Mouse (Mus musculus): ENCODE results near the gene Ric3. TPM values are rescaled to one million over a fixed set of nuclear protein-coding genes. Genes with fewer than 3 reads are reported as not detected.
A peak's percentile ranks its signal among the peaks of the same experiment; 100 is the strongest.
"Not testable (repeated sequence)": the region's sequence is repeated elsewhere in the genome, so short reads cannot be mapped to it uniquely, and the experiment has no call there.

Ric3 gene
- polyA plus RNA-seq (2015; fragmentation: Nextera tagmentation; extraction: Ambion mirVana) = 36.1 and 38.0 TPM in 2 replicates

DNA sequence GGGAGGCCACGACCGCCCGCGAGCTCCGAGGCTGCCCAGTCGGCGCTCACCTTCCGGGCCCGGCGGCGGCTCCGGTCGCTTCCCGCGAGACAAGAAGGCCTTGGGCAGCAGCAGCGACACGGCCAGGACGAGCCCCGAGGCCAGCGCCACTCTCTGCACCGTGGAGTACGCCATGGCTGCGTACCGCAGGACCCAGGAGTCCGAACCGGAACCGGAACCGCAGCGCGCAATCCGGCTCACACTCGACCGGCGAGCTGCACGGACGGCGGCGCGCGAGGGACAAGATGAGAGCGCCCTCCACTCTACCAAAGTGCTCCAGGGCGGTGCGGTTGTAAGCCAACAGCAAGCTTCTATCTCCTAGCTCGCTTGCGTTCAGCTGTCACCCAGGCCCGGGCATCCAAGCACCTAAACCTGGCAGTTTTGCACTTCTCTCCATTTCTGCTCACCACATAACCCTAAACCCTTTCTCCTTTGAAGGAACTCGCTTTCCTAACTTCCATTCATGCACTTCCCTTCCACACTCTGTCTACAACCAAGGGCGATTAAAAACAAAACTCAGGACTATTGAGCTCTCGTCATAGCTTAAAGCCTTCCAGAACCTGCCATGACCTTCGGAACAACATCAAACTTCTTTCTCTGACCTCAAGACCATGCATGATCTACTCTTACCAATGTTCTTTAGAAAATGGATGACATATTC is at the start of gene Ric3:
Gene Ric3 (minus strand): TSS at position 219 of the 700 bp plus-strand sequence.
- Histone ChIP-seq H3K27ac (ENCODE audit: low read length) (peak within 1 kb of the TSS; percentile 33), H3K4me3 (ENCODE audit: low read depth, low read length) (peak within 1 kb of the TSS; percentile 64), H3K4me2 (ENCODE audit: low read length) (peak within 1 kb of the TSS; percentile 80), H3K9ac (ENCODE audit: low read depth, low read length) (peak within 1 kb of the TSS; percentile 77), H3K27me3 (ENCODE audit: control insufficient read depth, insufficient read depth, low read depth, low read length) (no peaks in the 10 kb centered on the region; the same call in 1 of the 2 replicates), H3K36me3 (ENCODE audit: control insufficient read depth, insufficient read depth, low read length) (no peaks in the 10 kb centered on the region), H3K9me3 (replicated peaks; ENCODE audit: control insufficient read depth, low read length, poor library complexity, severe bottlenecking) (no peaks in the 10 kb centered on the region), H3K4me1 (ENCODE audit: control insufficient read depth, insufficient read depth, low read length) (peaks cover 19% of the 10 kb centered on the region)
- ATAC-seq = peak; percentile 97
- WGBS = 3% methylated on average over 48 of the region's 50 CpGs

DNA sequence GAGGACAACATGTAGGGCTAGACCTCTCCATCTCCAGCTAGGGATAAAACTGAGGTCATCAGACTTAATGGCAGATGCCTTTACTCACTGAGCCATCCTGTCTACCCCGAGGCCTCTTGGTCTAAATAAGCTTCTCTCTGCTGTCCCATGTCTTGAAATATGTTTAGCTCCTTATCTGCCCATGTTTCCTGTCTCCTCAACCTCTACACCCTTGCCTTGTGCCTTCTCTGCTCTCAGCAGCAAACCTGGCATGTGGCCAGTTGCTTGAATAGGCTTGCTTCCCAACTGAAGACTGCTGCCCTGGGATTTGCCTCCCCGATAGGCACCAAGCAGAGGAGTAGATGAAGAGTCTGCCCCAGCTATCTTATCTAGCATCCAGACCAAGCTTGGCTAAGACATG is 48.4 kb upstream of the Ric3 start:
- WGBS = 75% methylated on average over 2 of the region's 2 CpGs
- H3K9ac ChIP-seq (ENCODE audit: low read depth, low read length) = no peak overlapping the region
- no peak overlapping the region for H3K4me2 ChIP-seq (ENCODE audit: low read length)
- no peaks in the 10 kb centered on the region for H3K9me3 ChIP-seq (replicated peaks; ENCODE audit: control insufficient read depth, low read length, poor library complexity, severe bottlenecking)
- H3K27ac ChIP-seq (ENCODE audit: low read length) = no peak overlapping the region
- H3K4me1 ChIP-seq (ENCODE audit: control insufficient read depth, insufficient read depth, low read length) = no peaks in the 10 kb centered on the region
- 0 out of 2 replicates have a peak, but pooled peaks have one; percentile 33 for ATAC-seq
- H3K36me3 ChIP-seq (ENCODE audit: control insufficient read depth, insufficient read depth, low read length) = no peaks in the 10 kb centered on the region
- no peak overlapping the region for H3K4me3 ChIP-seq (ENCODE audit: low read depth, low read length)
- no peaks in the 10 kb centered on the region for H3K27me3 ChIP-seq (ENCODE audit: control insufficient read depth, insufficient read depth, low read depth, low read length)

DNA sequence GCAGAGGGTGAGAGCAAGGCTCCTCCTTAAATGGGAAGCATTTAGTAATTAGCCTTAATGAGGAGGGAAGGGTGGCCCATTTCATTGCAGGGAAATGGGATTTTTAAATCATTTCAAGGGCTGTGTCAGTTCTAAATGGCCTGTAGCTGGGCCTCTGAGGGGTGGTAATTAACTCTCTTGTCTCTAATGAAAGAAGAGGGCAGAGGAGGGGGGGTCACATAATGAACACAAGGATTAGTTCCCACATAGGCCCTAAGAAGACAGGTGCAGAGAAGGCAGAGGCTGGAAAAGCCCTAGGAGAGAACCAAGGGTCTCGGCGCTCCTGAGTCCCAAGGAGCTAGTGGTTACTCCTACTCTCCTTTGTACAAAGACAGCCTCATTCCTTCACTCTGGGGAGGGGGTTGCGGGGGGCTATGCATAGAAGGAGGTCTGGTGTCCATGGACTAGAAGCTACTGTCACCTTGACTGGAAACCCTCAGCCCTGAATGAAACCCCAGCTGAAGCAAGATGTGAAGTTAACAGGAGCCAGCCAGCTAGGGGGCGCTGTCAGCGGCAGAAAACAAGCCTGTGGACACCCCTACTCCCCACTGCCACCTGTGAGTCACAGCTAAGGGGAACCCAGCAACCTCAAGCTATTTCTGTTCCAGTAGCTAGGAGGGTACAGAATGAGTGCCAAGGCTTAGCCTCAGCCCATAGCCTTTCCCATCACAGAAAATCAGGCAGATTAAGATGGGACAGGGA is 47.0 kb upstream of the Ric3 start:
- peak; percentile 25; the same call in 1 of the 2 replicates for ATAC-seq
- Histone ChIP-seq H3K36me3 (ENCODE audit: control insufficient read depth, insufficient read depth, low read length) (no peaks in the 10 kb centered on the region), H3K27me3 (ENCODE audit: control insufficient read depth, insufficient read depth, low read depth, low read length) (no peaks in the 10 kb centered on the region), H3K4me1 (ENCODE audit: control insufficient read depth, insufficient read depth, low read length) (no peaks in the 10 kb centered on the region), H3K9me3 (replicated peaks; ENCODE audit: control insufficient read depth, low read length, poor library complexity, severe bottlenecking) (no peaks in the 10 kb centered on the region), H3K4me2 (ENCODE audit: low read length) (no peak overlapping the region), H3K27ac (ENCODE audit: low read length) (no peak overlapping the region), H3K9ac (ENCODE audit: low read depth, low read length) (no peak overlapping the region), H3K4me3 (ENCODE audit: low read depth, low read length) (no peak overlapping the region)
- 72% methylated on average over 5 of the region's 5 CpGs for WGBS

DNA sequence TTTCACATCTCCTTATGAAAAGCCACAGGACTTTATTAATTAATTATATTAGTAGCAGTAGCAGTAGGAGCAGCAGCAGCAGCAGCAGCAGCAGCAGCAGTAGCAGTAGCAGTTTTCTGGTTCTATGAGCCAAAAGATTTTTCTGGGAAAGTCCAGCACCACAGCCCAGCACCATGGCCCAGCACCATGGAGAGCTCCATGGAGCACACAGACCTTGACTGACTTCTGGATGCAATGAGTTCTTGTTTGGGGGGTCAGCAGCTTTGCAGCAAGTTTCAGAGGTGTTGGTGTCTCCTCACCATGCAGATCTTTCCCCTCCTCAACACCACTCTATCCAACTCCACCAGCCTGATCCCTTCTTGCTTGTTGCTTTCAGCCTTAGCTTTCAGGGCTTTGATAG is 46.3 kb upstream of the Ric3 start:
- no peaks in the 10 kb centered on the region for H3K9me3 ChIP-seq (replicated peaks; ENCODE audit: control insufficient read depth, low read length, poor library complexity, severe bottlenecking)
- H3K27ac ChIP-seq (ENCODE audit: low read length) = no peak overlapping the region
- H3K4me3 ChIP-seq (ENCODE audit: low read depth, low read length) = no peak overlapping the region
- H3K27me3 ChIP-seq (ENCODE audit: control insufficient read depth, insufficient read depth, low read depth, low read length) = no peaks in the 10 kb centered on the region
- no peak overlapping the region for H3K9ac ChIP-seq (ENCODE audit: low read depth, low read length)
- no peaks in the 10 kb centered on the region for H3K36me3 ChIP-seq (ENCODE audit: control insufficient read depth, insufficient read depth, low read length)
- ATAC-seq = no peak
- no peak overlapping the region for H3K4me2 ChIP-seq (ENCODE audit: low read length)
- no peaks in the 10 kb centered on the region for H3K4me1 ChIP-seq (ENCODE audit: control insufficient read depth, insufficient read depth, low read length)

DNA sequence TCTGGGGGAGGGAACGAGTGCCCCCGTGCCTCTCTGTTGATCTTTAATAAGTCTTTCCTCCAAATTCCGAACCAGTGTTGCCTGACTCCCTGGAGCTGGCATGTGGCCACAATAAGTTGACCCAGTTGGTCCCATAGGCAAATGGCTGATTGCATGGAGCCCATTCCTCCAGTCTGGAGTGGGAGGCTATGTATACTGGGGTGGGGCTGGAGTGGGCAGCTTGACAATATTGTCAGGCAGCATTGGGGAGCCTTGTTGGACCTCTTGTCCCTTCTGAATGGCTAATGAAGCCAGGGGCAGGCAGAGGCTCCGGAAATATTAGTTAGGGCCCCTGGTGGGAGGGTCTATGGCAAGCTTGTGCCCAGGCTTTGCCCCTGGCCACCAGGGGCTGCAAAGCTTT is 32.8 kb upstream of the Ric3 start:
- Histone ChIP-seq H3K4me2 (ENCODE audit: low read length) (no peak overlapping the region), H3K4me3 (ENCODE audit: low read depth, low read length) (no peak overlapping the region)
- 32% methylated on average over 4 of the region's 4 CpGs for WGBS

DNA sequence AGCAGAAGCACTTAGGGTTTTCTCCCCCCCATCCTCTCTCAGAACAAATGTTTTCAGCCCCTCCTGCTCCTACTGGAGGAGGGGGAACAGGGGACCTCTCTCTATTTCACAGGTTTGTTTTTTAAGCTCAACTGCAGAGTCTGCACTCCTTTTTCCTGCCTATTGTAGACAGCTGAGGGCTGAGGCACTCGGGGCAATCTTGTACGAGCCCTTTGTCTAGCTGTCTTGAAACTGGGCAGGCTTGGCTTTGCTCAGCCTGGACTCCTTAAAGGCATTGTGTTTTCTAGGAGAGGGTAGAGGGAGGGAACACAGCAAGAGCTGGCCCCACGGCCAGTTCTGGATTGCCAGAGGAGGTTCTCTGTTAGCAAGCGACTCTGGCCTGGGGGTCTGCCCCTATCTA is 32.4 kb upstream of the Ric3 start:
- 0% methylated on average over 1 of the region's 4 CpGs for WGBS
- H3K27ac ChIP-seq (ENCODE audit: low read length) = peak overlapping the region; percentile 19; the same call in 1 of the 2 replicates
- H3K4me1 ChIP-seq (ENCODE audit: control insufficient read depth, insufficient read depth, low read length); H3K4me3 ChIP-seq (ENCODE audit: low read depth, low read length); H3K9ac ChIP-seq (ENCODE audit: low read depth, low read length); H3K27me3 ChIP-seq (ENCODE audit: control insufficient read depth, insufficient read depth, low read depth, low read length); H3K9me3 ChIP-seq (replicated peaks; ENCODE audit: control insufficient read depth, low read length, poor library complexity, severe bottlenecking); H3K36me3 ChIP-seq (ENCODE audit: control insufficient read depth, insufficient read depth, low read length); H3K4me2 ChIP-seq (ENCODE audit: low read length): not testable (repeated sequence)
- peak; percentile 84 for ATAC-seq

More for the DNA sequence above, 32.8 kb upstream of the Ric3 start:
- H3K9ac ChIP-seq (ENCODE audit: low read depth, low read length) = no peak overlapping the region
- H3K27me3 ChIP-seq (ENCODE audit: control insufficient read depth, insufficient read depth, low read depth, low read length) = no peaks in the 10 kb centered on the region
- peaks cover 4% of the 10 kb centered on the region; the same call in 1 of the 2 replicates for H3K4me1 ChIP-seq (ENCODE audit: control insufficient read depth, insufficient read depth, low read length)
- no peaks in the 10 kb centered on the region for H3K9me3 ChIP-seq (replicated peaks; ENCODE audit: control insufficient read depth, low read length, poor library complexity, severe bottlenecking)
- peak overlapping the region; percentile 19; the same call in 1 of the 2 replicates for H3K27ac ChIP-seq (ENCODE audit: low read length)
- peak; percentile 55 for ATAC-seq
- no peaks in the 10 kb centered on the region for H3K36me3 ChIP-seq (ENCODE audit: control insufficient read depth, insufficient read depth, low read length)

DNA sequence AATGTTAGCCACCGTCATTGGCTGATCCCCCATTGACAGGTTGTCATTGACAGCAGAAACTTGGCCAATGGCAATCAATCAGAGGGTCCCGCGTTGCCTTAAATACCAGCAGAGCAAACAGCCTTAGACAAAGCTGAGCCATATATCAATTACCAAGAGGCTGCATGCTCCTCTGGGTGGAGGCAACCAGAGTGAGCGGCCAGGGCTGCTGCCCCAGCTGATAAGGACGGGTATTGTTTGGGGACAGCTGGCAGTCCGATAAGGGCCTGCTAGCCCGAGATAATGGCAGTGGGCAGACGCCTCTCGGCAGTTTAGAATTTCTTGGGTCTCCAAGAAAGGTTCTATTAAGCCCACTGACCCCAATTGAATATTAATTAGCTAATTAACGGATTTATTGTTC is 31.8 kb upstream of the Ric3 start:
- peak; percentile 87 for ATAC-seq
- H3K27ac ChIP-seq (ENCODE audit: low read length) = peak overlapping the region; percentile 44
- no peak overlapping the region for H3K4me3 ChIP-seq (ENCODE audit: low read depth, low read length)
- H3K9ac ChIP-seq (ENCODE audit: low read depth, low read length) = no peak overlapping the region
- no peaks in the 10 kb centered on the region for H3K36me3 ChIP-seq (ENCODE audit: control insufficient read depth, insufficient read depth, low read length)
- H3K4me1 ChIP-seq (ENCODE audit: control insufficient read depth, insufficient read depth, low read length) = peaks cover 6% of the 10 kb centered on the region
- no peaks in the 10 kb centered on the region for H3K27me3 ChIP-seq (ENCODE audit: control insufficient read depth, insufficient read depth, low read depth, low read length)
- H3K9me3 ChIP-seq (replicated peaks; ENCODE audit: control insufficient read depth, low read length, poor library complexity, severe bottlenecking) = no peaks in the 10 kb centered on the region
- WGBS = 13% methylated on average over 10 of the region's 10 CpGs
- no peak overlapping the region for H3K4me2 ChIP-seq (ENCODE audit: low read length)

DNA sequence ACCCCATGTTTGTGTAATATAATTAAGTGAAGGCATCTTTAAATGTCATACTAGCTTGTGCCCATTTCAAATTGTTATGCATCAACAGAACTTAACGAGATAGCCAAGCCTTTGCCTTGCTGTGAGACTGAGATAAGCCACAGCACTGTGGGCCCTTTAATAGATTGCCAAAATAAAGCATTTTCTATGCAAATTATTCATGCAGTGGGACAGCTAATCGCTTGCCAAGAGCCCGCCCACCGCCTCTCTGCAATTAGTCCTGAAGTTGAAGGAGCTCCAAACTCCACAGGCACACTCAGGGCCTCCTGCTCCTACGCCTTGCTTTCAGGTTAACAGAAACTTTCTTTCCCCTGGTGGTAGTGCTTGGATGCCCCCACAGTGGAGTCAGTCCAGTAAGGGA is 27.9 kb upstream of the Ric3 start:
- WGBS = 47% methylated on average over 5 of the region's 5 CpGs
- peak; percentile 27; the same call in 1 of the 2 replicates for ATAC-seq
- no peaks in the 10 kb centered on the region for H3K27me3 ChIP-seq (ENCODE audit: control insufficient read depth, insufficient read depth, low read depth, low read length)
- no peak overlapping the region for H3K27ac ChIP-seq (ENCODE audit: low read length)
- H3K4me2 ChIP-seq (ENCODE audit: low read length) = no peak overlapping the region
- H3K9me3 ChIP-seq (replicated peaks; ENCODE audit: control insufficient read depth, low read length, poor library complexity, severe bottlenecking) = no peaks in the 10 kb centered on the region
- H3K4me1 ChIP-seq (ENCODE audit: control insufficient read depth, insufficient read depth, low read length) = peaks cover 6% of the 10 kb centered on the region
- no peaks in the 10 kb centered on the region for H3K36me3 ChIP-seq (ENCODE audit: control insufficient read depth, insufficient read depth, low read length)
- no peak overlapping the region for H3K9ac ChIP-seq (ENCODE audit: low read depth, low read length)
- H3K4me3 ChIP-seq (ENCODE audit: low read depth, low read length) = no peak overlapping the region

DNA sequence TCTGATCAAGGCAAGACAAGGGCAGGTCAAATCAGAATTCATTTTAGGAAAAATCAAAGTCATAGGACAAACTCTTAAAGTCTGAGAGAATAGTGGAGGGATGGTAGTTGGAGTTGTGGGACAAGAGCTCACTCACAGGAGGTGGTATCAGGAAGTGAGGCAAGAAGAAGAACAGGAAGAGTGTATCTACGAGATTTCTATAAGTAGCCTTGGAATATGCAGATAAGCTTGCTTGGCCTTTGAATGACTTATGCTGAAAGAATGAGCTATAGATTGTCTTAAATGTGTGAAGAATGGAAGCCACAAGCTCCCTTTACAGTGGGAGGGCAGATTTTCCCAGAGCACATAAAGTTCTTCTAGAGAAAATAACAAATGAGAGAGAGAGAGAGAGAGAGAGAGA is 21.8 kb upstream of the Ric3 start:
- ATAC-seq = no peak
- no peak overlapping the region for H3K9ac ChIP-seq (ENCODE audit: low read depth, low read length)
- no peak overlapping the region for H3K4me3 ChIP-seq (ENCODE audit: low read depth, low read length)
- H3K4me1 ChIP-seq (ENCODE audit: control insufficient read depth, insufficient read depth, low read length) = no peaks in the 10 kb centered on the region
- 71% methylated on average over 1 of the region's 1 CpGs for whole genome bisulfite sequencing
- no peak overlapping the region for H3K4me2 ChIP-seq (ENCODE audit: low read length)
- H3K27ac ChIP-seq (ENCODE audit: low read length) = no peak overlapping the region
- no peaks in the 10 kb centered on the region for H3K9me3 ChIP-seq (replicated peaks; ENCODE audit: control insufficient read depth, low read length, poor library complexity, severe bottlenecking)
- H3K36me3 ChIP-seq (ENCODE audit: control insufficient read depth, insufficient read depth, low read length) = no peaks in the 10 kb centered on the region
- H3K27me3 ChIP-seq (ENCODE audit: control insufficient read depth, insufficient read depth, low read depth, low read length) = no peaks in the 10 kb centered on the region
